Mouse (Mus musculus): ENCODE results near the gene Rasl10a.
"Not testable (repeated sequence)": the region's sequence is repeated elsewhere in the genome, so short reads cannot be mapped to it uniquely, and the experiment has no call there.

Gene Rasl10a

DNA sequence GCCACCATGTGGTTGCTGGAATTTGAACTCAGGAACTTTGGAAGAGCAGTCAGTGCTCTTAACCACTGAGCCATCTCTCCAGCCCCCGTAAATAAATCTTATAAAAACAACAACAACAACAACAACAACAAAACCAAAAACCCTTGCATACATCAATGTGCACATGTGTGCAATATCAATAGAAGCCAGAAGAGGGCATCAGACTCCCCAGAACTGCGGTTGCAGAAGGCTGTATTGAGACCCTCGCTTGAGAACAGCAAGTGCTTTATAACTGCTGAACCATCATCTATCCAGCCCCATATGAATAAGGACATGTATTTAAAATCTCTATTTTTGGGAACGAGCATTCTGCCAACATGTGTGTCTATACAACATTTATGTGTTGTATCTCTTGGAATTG lies 17.0 kb downstream of the Rasl10a start:
- DNase-seq (ENCODE audit: low spot score), result peak; percentile 73

DNA sequence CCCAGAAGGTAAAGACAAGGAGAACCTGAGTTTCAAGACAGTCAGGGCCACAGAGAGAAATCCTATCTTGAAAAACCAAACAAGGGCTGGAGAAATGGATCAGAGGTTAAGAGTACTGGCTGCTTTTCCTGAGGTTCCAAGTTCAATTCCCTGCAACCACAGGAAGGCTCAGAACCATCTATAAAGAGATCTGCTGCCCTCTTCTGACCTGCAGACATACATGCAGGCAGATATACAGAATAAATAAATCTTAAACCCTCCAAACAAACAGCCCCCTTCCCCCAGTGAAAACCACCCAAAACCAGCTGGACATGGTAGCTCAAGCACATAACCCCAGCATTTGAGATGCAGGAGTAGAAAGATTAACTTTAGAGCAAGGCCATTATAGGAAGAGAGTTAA lies 17.8 kb downstream of the Rasl10a start:
- DNase-seq (ENCODE audit: low spot score), result peak; percentile 38

DNA sequence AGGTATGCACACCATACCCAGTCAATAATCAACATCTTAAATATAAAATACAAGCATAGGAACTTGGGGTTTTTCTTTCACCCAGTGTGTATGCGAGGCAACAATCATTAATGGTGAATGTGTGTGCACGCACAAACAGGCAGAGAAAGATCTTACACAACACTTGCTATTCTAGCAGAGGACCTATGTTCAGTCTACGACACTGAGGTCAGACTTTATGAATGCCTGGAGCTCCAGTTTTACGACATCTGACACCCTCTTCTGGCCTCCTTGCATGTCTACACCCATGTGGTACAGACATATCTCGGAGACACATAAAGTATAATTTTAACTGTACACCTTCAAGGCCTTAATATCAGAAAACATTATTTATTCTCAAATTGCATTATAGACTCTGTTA lies 18.9 kb downstream of the Rasl10a start:
- DNase-seq (ENCODE audit: low spot score), result not testable (repeated sequence)

DNA sequence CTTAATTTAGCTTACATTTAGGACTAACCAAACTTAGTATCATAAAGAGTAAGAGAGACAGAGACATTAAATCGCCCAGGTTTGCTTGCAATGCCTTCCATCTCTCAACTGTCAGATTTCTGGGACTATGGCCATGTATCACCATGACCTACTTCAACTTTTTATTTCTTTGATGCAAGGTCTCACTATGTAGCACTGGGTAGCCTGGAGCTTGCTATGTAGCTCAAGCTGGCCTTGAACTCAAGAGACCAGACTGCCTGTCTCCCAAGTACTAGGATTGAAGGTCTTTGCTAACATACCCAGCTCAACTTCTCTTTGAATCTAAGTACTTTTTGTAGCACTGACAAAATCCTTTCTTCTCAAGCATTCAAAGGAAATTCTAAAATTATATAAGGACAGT lies 31.2 kb downstream of the Rasl10a start:
- DNase-seq (ENCODE audit: low spot score), result no peak

DNA sequence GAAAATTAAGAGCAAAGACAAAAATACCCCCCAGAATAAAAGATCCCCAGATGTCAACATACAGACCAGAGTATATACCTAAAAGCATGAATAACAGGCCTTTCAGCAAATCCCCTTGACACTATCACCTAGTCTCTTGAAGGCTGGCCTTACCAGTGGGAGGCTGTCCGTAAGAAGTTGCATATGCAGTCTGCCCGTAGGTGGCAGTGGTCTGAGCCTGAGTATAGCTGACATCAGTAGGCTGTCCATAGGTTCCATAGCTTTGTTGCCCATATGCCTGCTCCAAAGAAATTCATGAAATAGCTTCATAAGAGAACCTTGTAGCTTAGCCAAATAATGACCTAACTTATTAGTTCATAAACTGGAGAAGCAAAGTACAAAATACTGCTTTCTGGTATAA lies 33.8 kb downstream of the Rasl10a start:
- peak; percentile 25 for DNase-seq (ENCODE audit: low spot score)

DNA sequence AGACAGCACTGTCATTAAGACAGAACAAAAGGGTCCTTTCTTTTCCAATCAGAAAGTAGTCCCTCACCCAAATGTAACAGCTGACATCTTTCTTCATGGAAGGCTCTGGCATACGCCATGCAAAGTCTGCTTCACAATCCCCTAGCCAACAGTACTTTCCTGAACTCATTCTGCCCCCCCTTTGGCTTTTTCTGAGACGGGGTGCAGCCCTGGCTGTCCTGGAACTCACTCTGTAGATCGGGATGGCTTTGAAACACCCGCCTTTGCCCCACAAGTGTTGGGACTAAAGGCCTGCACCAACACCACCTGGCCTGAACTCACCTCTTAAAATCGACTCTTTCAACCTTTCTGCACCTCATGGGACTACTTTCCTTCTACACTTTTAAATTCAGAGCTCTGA lies 37.9 kb downstream of the Rasl10a start:
- DNase-seq (ENCODE audit: low spot score), result no peak

DNA sequence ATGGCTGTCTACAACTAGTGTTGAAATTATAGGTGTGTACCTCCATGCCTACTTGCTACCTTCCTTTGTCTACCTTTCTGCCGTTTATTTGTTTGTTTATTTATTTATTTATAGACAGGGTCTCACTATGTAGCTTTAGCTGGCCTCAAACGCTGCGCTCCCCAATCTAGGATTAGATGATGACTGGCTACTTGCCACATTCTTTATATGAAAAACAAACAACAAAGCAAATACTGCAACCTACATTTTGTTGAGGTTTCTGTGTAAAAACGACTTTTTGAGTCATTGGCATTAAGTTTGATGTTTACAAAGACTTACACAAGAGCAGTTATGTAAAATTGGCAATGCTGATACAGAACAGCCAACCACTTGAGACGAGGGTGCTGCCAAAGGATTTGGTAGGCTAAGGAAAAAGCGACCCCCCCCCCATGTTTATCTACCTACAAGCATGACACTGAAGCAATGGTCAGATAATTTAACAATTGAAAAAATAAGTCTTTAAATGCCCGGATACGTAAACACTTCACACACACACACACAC lies 38.6 kb downstream of the Rasl10a start:
- no peak for DNase-seq (ENCODE audit: low spot score)

DNA sequence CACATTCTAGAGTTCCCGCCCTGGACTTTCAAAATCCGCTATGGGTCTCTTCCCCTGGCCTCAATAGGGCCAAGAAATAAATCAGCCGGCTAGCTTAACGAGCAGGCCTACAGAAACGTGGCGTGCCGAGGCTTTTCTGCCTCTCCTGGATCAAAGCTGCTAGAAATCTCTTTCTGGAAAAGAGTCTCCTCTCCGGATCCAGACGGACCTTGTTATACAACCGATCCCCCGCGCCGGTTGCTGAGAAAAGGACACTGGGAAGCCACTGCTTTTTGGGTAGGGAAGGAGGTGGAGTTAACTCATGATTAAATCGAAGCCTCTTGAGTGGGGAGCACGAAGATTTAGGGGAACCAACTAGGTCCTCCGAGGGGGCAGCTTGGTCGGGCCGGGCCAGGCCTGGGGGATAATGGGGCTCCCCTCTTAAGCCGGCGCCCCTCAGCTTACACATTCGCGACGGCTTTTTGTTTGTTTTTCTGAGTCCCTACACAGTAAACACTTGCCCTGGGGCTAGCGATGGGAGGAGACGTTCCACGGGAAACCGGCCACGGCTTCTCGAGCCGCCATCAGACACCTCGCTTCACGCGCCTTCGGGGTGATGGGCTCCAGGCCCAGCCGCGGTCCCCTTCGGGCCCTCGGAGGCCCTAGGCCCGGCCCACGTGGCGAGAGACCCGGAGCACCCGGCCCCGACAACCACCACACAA lies 40.3 kb downstream of the Rasl10a start:
- peak; percentile 57 for DNase-seq (ENCODE audit: low spot score)

DNA sequence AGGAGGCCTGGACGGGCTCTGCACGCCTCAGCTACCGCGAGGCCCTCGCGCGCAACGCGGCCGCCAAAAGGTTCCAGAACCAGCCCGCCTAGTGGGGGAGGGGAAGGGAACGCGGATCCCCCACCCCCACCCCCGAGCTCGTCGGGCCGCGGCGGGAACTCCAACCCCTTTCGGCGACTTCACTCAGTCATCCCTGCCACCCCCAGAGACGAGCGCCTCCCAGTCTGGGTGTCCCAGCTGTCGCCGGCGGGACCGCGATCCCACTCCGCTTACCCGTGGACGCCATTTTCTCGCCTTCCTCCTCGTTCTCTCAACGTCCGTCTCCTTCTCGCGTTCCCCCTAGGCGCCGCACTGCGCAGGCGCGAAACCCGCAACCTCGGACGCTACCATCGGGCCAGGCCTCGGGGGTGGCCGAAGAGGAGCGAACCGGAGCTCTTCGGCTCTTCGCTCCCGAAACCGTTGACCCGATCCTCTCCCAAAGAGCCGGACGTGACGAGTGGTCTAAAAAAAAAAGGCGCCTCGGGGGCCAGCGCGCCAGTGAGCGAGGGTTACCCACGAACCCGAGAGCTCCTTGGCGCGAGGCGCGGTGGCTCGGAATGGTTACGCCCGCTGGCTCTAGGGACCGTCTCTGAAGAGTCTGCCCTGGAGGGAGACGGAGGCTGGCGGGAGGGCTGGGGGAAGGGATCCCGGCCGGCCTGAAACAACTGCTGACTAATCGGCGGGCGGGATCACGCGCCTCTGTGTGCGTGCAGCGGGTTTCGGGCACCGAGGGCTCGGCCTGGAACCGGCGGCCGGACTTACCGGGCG lies 41.0 kb downstream of the Rasl10a start, which contains the start of the genes Rhbdd3 and Ewsr1:
TSS of gene Rhbdd3 (plus strand) at position 191 of the 807 bp plus-strand sequence.
TSS of gene Ewsr1 (minus strand) at position 531 of the 807 bp plus-strand sequence.
- peak; percentile 95 for DNase-seq (ENCODE audit: low spot score)

DNA sequence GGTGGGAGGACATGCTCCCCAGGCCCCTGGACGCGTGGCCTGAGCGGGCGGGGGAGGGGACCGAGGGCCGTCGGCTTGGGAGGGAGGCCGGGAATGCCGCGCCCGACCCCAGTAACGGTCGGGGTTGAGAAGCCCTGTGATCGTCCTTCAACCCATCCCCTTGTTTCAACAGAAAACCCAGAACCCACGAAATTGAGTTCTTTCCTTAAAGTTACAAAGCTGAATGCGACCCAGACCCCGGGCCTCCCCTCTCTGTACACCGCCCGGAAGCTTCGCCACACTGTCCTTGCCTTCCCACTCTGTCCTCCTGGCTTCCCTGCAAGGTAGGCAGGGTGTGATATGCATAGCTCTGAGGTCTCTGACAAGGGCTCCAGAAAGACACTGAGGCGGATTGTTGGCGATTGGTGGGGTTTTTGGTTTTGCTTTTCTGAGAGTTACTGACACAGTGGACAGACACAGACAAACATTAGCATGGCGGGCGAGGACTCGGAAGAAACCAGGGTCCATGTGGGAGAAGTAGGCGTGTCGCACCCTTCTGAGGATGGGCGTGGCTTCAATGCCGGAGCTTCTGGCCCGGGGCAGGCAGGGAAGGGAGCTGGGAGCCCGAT lies 41.8 kb downstream of the Rasl10a start:
- peak; percentile 94 for DNase-seq (ENCODE audit: low spot score)

DNA sequence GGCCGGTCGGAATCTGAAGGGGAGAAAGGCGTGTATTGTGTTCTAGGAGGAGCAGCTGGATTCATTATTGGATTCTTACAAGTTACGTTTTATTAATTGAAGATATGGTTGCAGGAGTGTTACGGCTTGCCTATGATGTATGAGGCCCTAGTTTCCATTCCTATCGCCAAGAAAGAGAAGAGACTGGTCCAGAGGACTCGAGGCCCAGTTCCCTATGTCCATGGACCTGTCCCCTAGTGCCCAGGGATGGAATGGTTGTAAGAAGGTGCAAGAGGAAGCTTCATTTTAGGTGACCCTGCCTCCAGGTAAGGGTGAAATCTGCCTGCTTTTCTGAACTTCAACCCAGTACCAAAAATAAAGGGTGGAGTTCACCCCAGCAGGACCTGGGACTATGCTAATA lies 42.4 kb downstream of the Rasl10a start:
- peak; percentile 50 for DNase-seq (ENCODE audit: low spot score)

DNA sequence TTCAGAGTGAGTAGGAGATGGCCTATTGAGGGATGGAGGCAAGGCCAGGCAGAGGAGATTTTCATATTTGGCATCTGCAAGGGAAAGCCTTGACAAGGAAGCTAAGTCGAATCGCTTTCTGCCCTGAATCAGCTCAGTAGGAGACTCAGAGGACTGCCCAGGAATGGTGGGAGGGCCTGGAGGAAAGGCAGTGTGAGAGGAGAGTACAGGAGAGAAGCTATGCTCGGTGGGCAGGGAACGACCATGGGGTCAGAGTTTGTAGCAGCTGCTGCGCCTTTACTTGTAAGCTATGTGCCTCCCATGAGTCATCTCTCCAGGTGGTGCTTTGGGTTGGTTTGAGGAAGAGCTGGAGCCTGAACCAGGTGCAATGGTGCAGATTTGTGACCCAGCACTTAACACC lies 42.9 kb downstream of the Rasl10a start:
- DNase-seq (ENCODE audit: low spot score), result no peak

DNA sequence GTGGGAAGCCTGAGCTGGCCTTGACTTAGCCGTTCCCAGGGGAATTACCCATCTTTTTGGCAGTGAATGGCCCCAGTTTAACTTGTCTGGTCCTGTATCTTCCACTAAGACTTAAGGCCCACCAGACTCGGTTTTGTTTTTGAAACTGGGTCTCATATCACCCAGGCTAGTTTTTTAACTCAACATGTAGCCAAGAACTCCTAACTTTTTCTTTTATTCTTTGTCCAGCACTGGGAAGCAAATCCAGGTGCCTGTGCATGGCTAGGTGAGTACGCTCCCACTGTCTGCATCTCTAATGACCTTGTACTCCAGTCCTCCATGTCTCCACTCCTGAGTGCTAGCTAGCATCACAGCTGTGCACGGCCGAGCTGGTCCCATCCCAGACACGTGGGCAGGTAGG lies 43.7 kb downstream of the Rasl10a start:
- no peak for DNase-seq (ENCODE audit: low spot score)

DNA sequence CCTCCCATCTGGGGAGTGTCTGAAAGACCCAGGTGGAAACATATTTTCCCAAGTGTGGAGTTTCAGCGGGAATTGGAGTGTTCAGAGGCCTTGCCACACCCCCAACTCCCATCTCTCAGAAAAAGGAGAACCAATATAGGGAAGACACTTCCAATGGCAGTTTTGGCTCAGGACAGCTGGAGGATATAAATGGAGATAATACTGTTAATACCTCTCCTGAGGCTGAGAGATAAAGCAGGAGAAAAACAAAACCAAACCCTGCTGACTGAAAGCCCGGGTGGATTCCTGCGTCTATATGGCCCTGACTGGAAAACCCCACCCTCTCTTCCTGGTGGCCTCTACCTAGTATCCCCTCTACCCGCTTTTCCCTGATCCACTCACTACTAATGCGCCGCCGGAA lies 44.5 kb downstream of the Rasl10a start:
- DNase-seq (ENCODE audit: low spot score), result no peak

DNA sequence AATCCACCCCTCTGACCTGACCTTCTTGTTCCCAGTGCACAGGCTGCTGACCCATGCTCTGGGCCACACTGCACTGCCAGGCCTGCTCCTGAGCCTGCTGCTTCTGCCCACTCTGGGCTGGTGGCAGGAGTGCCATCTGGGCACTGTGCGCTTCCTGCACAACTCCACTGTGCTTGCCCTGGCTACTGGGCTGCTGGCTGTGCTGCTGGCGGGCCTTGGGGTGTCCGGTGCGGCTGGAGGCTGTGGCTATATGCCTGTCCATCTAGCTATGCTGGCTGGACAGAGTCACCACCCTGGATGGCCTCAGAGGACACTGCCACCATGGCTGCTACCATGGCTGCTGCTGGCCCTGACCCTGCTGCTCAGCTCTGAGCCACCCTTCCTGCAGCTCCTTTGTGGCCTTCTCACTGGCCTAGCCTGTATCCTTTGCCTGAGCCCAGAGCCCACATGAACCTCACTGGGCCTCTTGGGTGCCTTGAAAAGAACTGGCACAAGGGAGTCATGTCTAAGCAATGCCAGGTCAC lies 46.1 kb downstream of the Rasl10a start:
- DNase-seq (ENCODE audit: low spot score), result no peak

DNA sequence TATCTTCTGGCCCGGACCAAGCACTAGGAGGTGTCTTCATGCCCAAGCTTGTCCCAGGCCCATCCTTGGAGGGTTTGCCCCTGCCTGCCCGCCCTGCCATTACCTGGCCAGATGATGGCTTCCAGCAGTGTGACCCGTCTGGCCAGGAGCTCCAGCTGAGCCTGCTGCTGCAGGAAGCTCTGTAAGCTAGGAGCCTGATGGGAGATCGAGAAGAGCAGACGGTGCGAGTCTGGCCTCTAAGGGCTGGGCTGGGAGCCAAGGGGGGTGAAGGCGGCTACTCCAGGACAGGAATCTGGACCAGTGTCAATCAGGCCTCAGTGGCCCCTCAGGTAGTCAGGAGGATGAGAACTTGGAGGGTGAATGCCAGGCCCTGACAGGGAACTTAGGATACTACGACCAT lies 51.5 kb downstream of the Rasl10a start:
- DNase-seq (ENCODE audit: low spot score), result no peak

Measured in embryo, embryonic 10.5 days (tissue).